Mouse (Mus musculus): ENCODE data around the gene Smad9.

- TF ChIP-seq POLR2A (IDR thresholded peaks at IDR 0.05; ENCODE audit: borderline replicate concordance, control insufficient read depth, low read depth, low read length) (no peak), CTCF (IDR thresholded peaks at IDR 0.05; ENCODE audit: control insufficient read depth, insufficient read depth, low read length) (no peak)
Observed at GRCm38 (mm10) chr3:54718947-54719346, 36.4 kb upstream of the Smad9 start.
